Mouse (Mus musculus) hematopoietic stem cell, adult 5-6 weeks (primary cell): ENCODE measurements around the gene Ablim1. TPM values are rescaled to one million over a fixed set of nuclear protein-coding genes. Genes with fewer than 3 reads are reported as not detected.
"Not testable (repeated sequence)": the region's sequence is repeated elsewhere in the genome, so short reads cannot be mapped to it uniquely, and the experiment has no call there.

ENCODE experiments used
- ATAC-seq, 2 experiments: fragments of 125-278 bp in 1 of 2; replicated peaks in 1 of 2; 2 replicates each; pipeline ENCODE4 v1.8.0; 2016 to 2017; ENCODE audit warnings: inconsistent platforms in 2 of 2, mild to moderate bottlenecking in 2 of 2, moderate number of reproducible peaks in 2 of 2, low read depth in 1 of 2, moderate TSS enrichment in 1 of 2; ENCODE audit not compliant: low FRiP score in 2 of 2, poor library complexity in 2 of 2, severe bottlenecking in 2 of 2, insufficient read depth in 1 of 2, low TSS enrichment in 1 of 2
- total RNA-seq: library from RNA; stranded (forward); fragments of 172-1452, 232-1000 nt; gene quantifications from 2 replicates; pipeline ENCODE4 v1.2.3, GENCODE M21; 2017

Ablim1 gene
- total RNA-seq, 1 experiment from 2014 or later: 46.1 TPM

- ATAC-seq: peak; percentile 46 to 58; a peak in 3 of 4 replicates
Observed at GRCm38 (mm10) chr19:57136228-57136627, 178.5 kb downstream of the Ablim1 start.

- not testable (repeated sequence) for ATAC-seq
Observed at GRCm38 (mm10) chr19:57135654-57136053, 179.1 kb downstream of the Ablim1 start.

DNA sequence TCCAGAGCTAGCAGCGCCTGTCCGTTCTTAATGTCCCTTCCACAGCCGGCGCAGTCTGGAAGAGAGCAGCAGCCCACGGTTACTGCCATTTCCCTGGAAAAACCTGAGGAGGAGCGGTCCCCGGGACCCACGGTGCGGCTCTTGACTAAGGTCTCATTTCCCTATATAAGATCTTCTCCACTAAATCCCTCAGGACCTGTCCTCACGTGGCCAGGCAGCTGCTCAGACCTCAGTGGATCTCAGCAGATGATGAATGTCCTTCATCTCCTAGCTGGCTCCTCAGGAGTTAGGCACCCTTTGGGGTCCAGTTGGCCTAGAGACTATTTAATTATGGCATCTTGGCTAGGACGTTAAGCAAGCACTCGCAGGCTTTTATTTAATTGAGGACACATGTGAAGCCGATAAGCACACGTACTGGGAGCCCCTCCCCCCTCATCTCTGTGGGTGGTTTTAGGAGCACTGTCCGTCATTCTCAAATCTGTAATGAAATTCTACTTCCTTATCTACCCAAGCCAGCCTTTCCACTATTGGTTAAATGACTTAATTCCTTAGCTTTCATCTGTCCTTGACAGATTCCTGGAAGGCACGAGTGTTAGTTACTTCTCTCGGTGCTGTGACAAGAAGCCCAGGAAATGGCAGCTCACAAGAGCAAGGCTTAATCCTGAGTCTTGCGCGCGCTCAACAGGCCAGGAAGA is 179.9 kb downstream of the Ablim1 start:
- ATAC-seq: no peak

DNA sequence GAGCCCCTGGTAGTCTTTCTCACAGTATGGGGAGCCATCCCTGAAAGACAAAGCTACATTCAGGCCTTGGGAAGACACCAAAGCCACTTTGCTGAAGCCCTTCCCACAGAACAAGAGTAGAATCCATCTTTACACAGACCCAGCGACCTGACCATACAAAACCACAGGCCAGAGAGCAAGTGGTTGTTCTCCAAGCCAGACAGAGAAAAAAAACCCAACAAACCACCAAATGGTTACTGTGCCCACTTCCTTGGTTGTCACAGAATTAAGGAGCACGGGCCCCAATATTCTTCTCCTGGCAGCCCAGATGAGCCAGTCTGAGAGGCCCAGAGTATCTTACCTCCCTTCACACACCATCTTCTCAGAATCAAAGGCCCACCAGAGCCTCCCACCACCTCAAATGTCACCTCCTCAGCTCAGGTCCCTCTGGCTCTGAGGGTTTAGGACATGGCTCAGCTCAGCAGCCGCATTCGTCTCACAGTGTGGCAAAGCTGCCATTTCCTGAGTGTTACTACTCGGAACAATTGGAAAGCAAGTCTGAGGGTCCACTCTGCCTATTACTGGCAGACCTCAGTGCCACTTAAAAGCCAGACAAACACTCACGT is 181.7 kb downstream of the Ablim1 start:
- ATAC-seq: no peak

GRCm38 (mm10) chr19:57132281-57132680 is 182.4 kb downstream of the Ablim1 start:
- peak; percentile 57 to 60 for ATAC-seq

- ATAC-seq: peak; percentile 39 to 40
Observed at GRCm38 (mm10) chr19:57131366-57131765, 183.4 kb downstream of the Ablim1 start.

GRCm38 (mm10) chr19:57130591-57130990 is 184.1 kb downstream of the Ablim1 start:
- no peak for ATAC-seq

GRCm38 (mm10) chr19:57129729-57130128 is 185.0 kb downstream of the Ablim1 start:
- no peak for ATAC-seq

DNA sequence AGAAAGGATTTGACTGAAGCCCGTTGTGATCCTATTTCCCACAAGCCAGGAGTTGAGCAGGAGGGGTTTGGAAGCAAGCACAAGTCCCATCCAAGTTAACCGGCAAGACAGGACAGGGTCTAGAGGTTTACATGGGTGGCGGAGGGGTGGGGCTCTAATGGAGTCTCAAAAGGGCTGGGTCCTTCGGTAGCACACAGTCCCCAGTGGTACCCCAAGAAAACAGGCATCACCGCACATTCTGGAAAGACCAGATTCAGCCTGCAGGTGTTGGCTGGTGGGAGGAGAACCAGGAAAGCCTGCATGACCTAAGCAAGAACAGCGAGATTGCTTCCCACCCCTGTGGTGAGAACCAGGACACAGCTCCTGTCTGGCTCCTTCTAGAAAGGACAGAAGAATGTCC is 186.7 kb downstream of the Ablim1 start:
- no peak for ATAC-seq

GRCm38 (mm10) chr19:57127523-57127922 is 187.2 kb downstream of the Ablim1 start:
- ATAC-seq: no peak

DNA sequence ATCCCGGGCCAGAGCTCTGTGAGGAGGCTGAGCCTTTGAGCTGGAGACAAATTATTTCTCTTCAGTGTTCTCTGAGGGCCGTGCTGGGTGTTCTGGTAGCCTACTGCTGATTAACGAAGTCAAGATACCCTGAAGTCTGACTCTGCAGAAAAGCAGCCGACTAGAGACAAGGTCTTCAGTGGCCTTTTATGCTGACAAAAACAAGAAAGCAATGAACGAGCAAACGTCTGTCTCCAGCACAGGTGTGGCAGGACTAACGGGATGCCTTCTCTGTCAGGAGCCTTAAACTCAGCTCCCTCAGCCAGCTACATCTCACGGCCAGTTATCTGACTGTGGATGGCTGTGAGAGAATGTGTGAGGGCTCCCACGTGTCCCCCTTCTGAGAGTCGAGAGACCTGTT is 187.8 kb downstream of the Ablim1 start:
- ATAC-seq: no peak

GRCm38 (mm10) chr19:57124906-57125305 is 189.8 kb downstream of the Ablim1 start:
- ATAC-seq: no peak

GRCm38 (mm10) chr19:57124138-57124519 is 190.6 kb downstream of the Ablim1 start:
- no peak for ATAC-seq

GRCm38 (mm10) chr19:57123503-57124137 is 191.1 kb downstream of the Ablim1 start:
- peak; percentile 73 to 74 for ATAC-seq

GRCm38 (mm10) chr19:57122261-57122660 is 192.5 kb downstream of the Ablim1 start:
- ATAC-seq: no peak

DNA sequence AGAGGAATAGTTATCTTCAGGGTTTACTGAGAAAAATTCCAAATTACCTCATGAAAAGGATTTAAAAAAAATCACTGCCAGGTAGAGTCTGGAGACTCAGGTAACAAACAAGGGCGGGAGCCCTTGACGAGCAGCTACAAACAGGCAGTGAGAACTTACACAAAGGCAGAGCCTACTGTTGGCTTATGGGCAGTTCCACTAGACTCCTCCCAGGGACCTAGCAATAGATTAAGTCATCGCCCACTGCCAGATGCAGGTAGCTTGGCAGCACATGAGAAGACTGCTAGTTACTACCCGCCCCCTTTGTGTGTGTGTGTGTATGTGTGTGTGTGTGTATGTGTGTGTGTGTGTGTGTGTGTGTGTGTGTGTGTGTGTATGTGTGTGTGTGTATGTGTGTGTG is 193.7 kb downstream of the Ablim1 start:
- no peak for ATAC-seq

DNA sequence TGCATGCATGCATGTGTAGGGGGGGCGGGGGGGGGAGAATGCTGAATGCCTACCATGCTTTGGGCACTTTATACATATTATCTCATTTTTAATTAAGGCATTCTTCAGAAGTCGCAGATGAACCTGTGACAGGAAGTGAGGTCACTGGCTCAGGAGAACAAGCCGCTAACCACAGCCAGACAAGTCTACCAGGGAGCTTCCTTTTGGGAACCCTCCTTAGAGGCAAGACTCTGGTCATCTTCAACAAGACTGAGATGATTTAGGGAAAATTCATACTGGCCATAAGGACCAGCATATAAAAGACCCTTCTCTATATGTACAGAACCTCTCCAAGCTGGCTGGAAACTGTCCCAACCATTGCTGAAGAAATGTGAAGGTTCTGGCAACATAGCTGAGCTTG is 195.1 kb downstream of the Ablim1 start:
- no peak for ATAC-seq

GRCm38 (mm10) chr19:57118785-57119565 is 195.7 kb downstream of the Ablim1 start:
- peak; percentile 48 to 58 for ATAC-seq
